Mouse (Mus musculus) lung, adult 2 months (tissue): ENCODE measurements around the gene Slc1a5. TPM values are rescaled to one million over a fixed set of nuclear protein-coding genes. Genes with fewer than 3 reads are reported as not detected.

Source experiments
- DNase-seq: peaks from one replicate; pipeline ENCODE4 v3.0.0; 2022
- H3K4me1 ChIP-seq: fragments of 200-500 bp; 2 replicates; pipeline ENCODE4 v1.6.1; 2011; ENCODE audit warnings: low read length; ENCODE audit not compliant: control insufficient read depth, insufficient read depth
- H3K4me3 ChIP-seq: fragments of 200-500 bp; replicated peaks from 2 replicates; pipeline ENCODE3; 2011; ENCODE audit warnings: low read depth, mild to moderate bottlenecking, control low read depth, low read length; ENCODE audit errors: extremely low read depth
- CTCF ChIP-seq: fragments of 200-500 bp; IDR thresholded peaks from 2 replicates; pipeline ENCODE4 v1.5.1; 2011; ENCODE audit warnings: mild to moderate bottlenecking, low read length, control low read depth; ENCODE audit not compliant: insufficient read depth
- POLR2A ChIP-seq: fragments of 200-500 bp; IDR thresholded peaks from 2 replicates; pipeline ENCODE4 v1.6.1; 2011; ENCODE audit warnings: low read depth, mild to moderate bottlenecking, control low read depth, low read length, borderline replicate concordance; ENCODE audit errors: extremely low read depth
- WGBS: fragments of 180-500 bp; shearing (Covaris S2); methylation state at CpG from one replicate; pipeline ENCODE4 v1.1.7; 2018; 5-methylcytosine and 5-hydroxymethylcytosine counted together
- polyA plus RNA-seq: library from polyadenylated mRNA; depleted of rRNA; stranded (reverse); fragments of >200 nt; gene quantifications from 2 replicates; pipeline ENCODE4 v1.2.3, GENCODE M21; 2012

The Slc1a5 gene
- polyA plus RNA-seq, 1 experiment, result 190 TPM

GRCm38 (mm10) chr7:16815351-16815941 is 34.3 kb downstream of the Slc1a5 start, which contains the start of gene Strn4:
Gene Strn4 (plus strand): TSS chr7:16815889.
- Histone ChIP-seq H3K4me3 (peak within 1 kb of the TSS; percentile 92), H3K4me1 (peaks cover 16% of the 10 kb centered on the region)
- TF ChIP-seq CTCF (no peak), POLR2A (no peak)
- no peak for DNase-seq
- 15% methylated on average over 1 of the region's 1 CpGs for WGBS

GRCm38 (mm10) chr7:16816078-16816474 is 34.9 kb downstream of the Slc1a5 start:
- under 1% methylated on average over 55 of the region's 55 CpGs for WGBS
- no peak for TF ChIP-seq CTCF
- TF ChIP-seq POLR2A, result peak; percentile 46; the same call in 1 of the 2 replicates
- Histone ChIP-seq H3K4me1 (peaks cover 19% of the 10 kb centered on the region), H3K4me3 (peak overlapping the region; percentile 92)
- DNase-seq, result no peak

- Histone ChIP-seq H3K4me3 (peak within 1 kb of the TSS; percentile 92), H3K4me1 (peaks cover 20% of the 10 kb centered on the region)
- TF ChIP-seq POLR2A (no peak), CTCF (no peak)
- 2% methylated on average over 46 of the region's 64 CpGs for WGBS
- DNase-seq, result peak; percentile 76
Observed at GRCm38 (mm10) chr7:16816475-16817122, 35.5 kb downstream of the Slc1a5 start, which contains the start of gene Fkrp. Gene Fkrp (minus strand): TSS chr7:16816732.

GRCm38 (mm10) chr7:16817693-16818092 is 36.6 kb downstream of the Slc1a5 start:
- TF ChIP-seq CTCF (no peak), POLR2A (no peak)
- DNase-seq, result no peak
- Histone ChIP-seq H3K4me3 (no peak overlapping the region), H3K4me1 (peaks cover 20% of the 10 kb centered on the region)
- 16% methylated on average over 3 of the region's 3 CpGs for WGBS

- 69% methylated on average over 5 of the region's 5 CpGs for WGBS
- TF ChIP-seq POLR2A (no peak), CTCF (no peak)
- Histone ChIP-seq H3K4me1 (peaks cover 20% of the 10 kb centered on the region), H3K4me3 (no peak overlapping the region)
- DNase-seq, result no peak
Observed at GRCm38 (mm10) chr7:16819794-16820193, 38.7 kb downstream of the Slc1a5 start.

- DNase-seq, result no peak
- Histone ChIP-seq H3K4me3 (no peak overlapping the region), H3K4me1 (peaks cover 20% of the 10 kb centered on the region)
- 35% methylated on average over 5 of the region's 5 CpGs for WGBS
- no peak for TF ChIP-seq CTCF
- no peak for TF ChIP-seq POLR2A
Observed at GRCm38 (mm10) chr7:16820271-16820763, 39.2 kb downstream of the Slc1a5 start.

- TF ChIP-seq POLR2A (no peak), CTCF (no peak)
- Histone ChIP-seq H3K4me3 (no peak overlapping the region), H3K4me1 (peaks cover 23% of the 10 kb centered on the region)
- no peak for DNase-seq
- WGBS, result 51% methylated on average over 3 of the region's 3 CpGs
Observed at GRCm38 (mm10) chr7:16821091-16821490, 40.0 kb downstream of the Slc1a5 start.

GRCm38 (mm10) chr7:16821669-16822101 is 40.5 kb downstream of the Slc1a5 start:
- DNase-seq, result no peak
- peaks cover 27% of the 10 kb centered on the region for H3K4me1 ChIP-seq

GRCm38 (mm10) chr7:16823734-16824133 is 42.6 kb downstream of the Slc1a5 start:
- H3K4me3 ChIP-seq, result no peak overlapping the region
- no peak for DNase-seq
- 48% methylated on average over 5 of the region's 5 CpGs for WGBS
- H3K4me1 ChIP-seq, result peaks cover 20% of the 10 kb centered on the region
- no peak for TF ChIP-seq CTCF
- TF ChIP-seq POLR2A, result no peak

More at GRCm38 (mm10) chr7:16821669-16822101, 40.5 kb downstream of the Slc1a5 start:
- 53% methylated on average over 4 of the region's 4 CpGs for WGBS
- TF ChIP-seq POLR2A (no peak), CTCF (no peak)
- H3K4me3 ChIP-seq, result no peak overlapping the region

GRCm38 (mm10) chr7:16825785-16826184 is 44.6 kb downstream of the Slc1a5 start:
- WGBS, result 63% methylated on average over 10 of the region's 10 CpGs
- TF ChIP-seq CTCF, result peak; percentile 26; the same call in 1 of the 2 replicates
- no peak for TF ChIP-seq POLR2A
- H3K4me3 ChIP-seq, result no peak overlapping the region
- peaks cover 14% of the 10 kb centered on the region for H3K4me1 ChIP-seq
- DNase-seq, result no peak

GRCm38 (mm10) chr7:16826571-16826970 is 45.4 kb downstream of the Slc1a5 start:
- TF ChIP-seq POLR2A, result no peak
- no peak for TF ChIP-seq CTCF
- no peak for DNase-seq
- Histone ChIP-seq H3K4me1 (peaks cover 10% of the 10 kb centered on the region), H3K4me3 (no peak overlapping the region)
- 55% methylated on average over 5 of the region's 5 CpGs for WGBS
